Mouse (Mus musculus) adrenal gland, postnatal 4 days (tissue): ENCODE results near the gene Arnt2. TPM values are rescaled to one million over a fixed set of nuclear protein-coding genes. Genes with fewer than 3 reads are reported as not detected.

Experiments used
- DNase-seq, 2 experiments: peaks; one replicate each; pipeline ENCODE4 v3.0.0; 2021 to 2022; ENCODE audit warnings: low spot score in 2 of 2, mixed read lengths in 2 of 2
- total RNA-seq, 2 experiments: library from RNA; stranded (reverse); gene quantifications; 2 replicates each; pipeline ENCODE4 v1.2.3; 2021

The Arnt2 gene
- total RNA-seq, 2 experiments from 2014 or later, result 57.8 to 62.5 TPM

DNA sequence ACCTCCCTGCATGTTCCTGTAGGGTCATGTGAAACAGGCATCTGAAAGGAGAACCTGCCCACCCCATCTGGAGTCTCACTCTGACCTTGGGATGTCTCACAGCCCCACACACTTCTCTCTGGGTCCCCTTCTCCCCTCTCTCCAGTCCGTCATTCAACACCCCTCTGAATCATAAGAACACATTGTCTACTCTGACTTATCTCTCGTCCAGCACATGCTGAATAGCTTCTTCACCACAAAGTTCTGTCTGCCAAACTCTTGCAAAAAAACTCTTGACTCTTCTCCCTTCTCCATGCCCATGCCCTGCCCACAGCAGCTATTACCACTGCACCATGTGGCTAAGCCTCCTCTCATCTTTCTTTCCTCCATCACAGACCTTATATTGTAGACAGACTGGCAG is 60.0 kb downstream of the Arnt2 start:
- no peak for DNase-seq

DNA sequence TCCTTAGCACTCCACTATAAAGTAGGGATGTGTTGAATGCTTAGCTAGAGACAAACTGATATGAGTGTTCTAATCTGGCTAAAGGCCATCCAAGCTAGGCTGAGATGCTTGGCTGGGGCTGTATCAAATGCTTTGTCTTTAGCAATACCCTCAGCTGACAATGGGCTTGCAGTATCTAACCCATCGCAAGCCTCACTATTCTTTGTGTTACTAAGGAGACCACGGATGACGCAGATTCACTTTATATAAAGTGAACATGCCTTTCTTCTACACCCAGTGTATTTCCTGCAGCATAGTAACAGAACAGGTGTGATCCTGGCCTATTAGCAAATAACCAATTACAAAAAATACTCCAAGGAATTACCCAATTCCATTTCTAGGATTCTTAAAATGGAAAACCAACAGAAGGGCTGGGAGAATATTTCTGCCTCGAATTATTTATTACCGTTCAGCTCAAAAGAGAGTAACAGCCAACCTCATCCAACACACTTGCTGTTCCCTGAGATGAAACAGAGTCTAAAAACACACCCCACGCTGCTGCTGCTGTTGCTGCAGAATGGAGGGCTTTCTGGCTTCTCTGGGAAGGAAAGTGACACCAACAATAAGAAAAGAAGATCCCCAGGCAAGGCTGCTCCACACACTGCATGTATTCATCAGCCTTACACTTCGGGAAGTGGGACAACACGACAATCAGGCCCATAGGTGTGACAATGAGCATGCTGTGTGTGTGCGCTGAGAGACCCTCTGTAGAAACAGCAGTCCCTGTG is 61.6 kb downstream of the Arnt2 start:
- no peak for DNase-seq

DNA sequence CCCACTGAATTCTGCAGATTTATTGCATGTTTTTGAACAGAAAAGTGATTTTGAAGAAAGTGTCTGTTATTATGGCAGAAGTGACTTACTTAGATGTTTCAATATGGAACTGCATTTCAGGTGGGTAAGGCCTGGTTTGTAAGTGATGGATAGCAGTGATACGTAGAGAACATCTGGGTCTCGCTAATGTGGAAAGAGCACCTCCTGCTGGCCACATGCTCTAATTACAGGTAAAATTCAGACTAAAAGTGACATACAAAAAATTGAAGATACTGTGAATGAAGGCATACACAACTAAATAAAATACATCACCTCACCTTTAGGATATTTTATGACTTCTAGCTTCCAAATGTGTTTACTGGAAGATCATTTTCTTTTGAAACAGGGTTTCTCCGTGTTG is 66.8 kb downstream of the Arnt2 start:
- no peak for DNase-seq

GRCm38 (mm10) chr7:84341001-84341400 is 69.0 kb downstream of the Arnt2 start:
- DNase-seq, result no peak

GRCm38 (mm10) chr7:84339186-84339585 is 70.8 kb downstream of the Arnt2 start:
- DNase-seq, result no peak

GRCm38 (mm10) chr7:84337768-84338167 is 72.2 kb downstream of the Arnt2 start:
- no peak for DNase-seq

- no peak for DNase-seq
Observed at GRCm38 (mm10) chr7:84336907-84337306, 73.1 kb downstream of the Arnt2 start.

DNA sequence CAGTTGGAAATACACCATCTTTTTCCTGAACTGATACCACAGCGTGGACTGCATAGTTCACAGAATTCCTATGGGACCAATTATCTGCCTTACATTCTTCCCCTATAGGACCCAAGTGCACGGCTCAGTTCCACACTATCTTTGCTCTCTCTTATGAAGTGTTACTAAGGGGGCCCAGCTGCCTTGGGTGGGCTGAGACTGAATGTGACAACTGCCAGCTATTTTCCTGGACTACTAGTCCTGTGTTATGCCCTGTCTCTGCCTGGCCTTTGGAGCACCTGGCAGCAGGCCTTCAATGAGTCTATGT is 73.4 kb downstream of the Arnt2 start:
- no peak for DNase-seq

- no peak for DNase-seq
Observed at GRCm38 (mm10) chr7:84335766-84336579, 74.0 kb downstream of the Arnt2 start.

DNA sequence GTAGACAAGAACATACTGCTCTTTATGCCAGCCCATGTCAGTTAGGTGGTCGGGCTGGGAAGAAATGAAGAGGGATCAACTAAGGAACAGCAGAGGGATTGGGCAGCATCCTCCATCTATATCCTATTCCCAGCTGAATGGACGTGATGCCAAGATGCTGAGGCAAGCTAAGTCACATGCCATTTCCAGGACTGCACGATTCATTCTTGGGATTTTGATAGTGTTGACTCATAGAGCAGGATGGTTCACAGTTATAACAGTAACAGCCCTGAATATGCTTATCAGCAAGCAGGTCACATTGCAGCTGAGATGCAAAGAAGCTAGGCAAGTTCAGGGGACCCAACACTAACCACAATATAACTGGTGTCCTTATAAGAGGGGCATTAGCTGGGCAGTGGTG is 76.0 kb downstream of the Arnt2 start:
- no peak for DNase-seq

- DNase-seq, result no peak
Observed at GRCm38 (mm10) chr7:84332295-84333168, 77.4 kb downstream of the Arnt2 start.

DNA sequence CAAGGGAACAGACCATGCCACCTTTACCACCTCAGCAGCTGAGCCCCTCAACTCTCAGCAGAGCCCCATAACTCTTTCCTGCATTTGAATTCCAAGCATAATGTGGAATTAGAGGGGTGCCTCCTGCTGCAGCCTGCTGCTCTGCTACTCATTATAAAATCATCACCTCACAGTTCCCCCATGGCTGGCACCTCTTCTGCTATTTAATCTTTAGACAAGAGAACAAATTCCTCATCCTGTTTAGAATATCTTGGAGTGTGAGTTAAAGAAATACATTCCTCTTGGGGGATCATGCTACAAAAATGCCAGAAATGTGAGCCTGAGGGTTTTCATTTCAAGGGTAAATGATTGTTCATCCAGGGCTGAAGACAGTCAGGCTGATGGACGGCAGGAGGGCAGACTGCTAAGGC is 80.8 kb downstream of the Arnt2 start:
- DNase-seq, result no peak

DNA sequence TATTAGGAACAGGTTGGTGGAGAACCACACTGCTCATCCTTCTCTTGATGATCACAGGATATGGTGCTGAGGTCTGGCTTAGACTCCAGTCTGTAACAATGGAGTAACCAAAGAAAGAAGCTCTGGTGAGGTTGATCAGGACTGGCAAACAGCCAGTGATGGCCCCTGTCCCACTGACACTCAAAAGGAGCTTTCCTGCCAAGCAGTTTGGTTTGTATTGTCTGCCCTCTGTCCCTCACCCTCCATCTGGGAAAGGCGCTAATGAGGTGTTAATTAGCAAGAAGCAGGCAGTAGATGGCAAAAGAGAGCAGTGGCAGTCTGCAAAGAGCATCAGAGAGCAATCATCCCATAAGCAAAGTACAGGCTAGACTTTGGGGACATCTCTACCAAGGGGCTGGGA is 81.2 kb downstream of the Arnt2 start:
- no peak for DNase-seq

DNA sequence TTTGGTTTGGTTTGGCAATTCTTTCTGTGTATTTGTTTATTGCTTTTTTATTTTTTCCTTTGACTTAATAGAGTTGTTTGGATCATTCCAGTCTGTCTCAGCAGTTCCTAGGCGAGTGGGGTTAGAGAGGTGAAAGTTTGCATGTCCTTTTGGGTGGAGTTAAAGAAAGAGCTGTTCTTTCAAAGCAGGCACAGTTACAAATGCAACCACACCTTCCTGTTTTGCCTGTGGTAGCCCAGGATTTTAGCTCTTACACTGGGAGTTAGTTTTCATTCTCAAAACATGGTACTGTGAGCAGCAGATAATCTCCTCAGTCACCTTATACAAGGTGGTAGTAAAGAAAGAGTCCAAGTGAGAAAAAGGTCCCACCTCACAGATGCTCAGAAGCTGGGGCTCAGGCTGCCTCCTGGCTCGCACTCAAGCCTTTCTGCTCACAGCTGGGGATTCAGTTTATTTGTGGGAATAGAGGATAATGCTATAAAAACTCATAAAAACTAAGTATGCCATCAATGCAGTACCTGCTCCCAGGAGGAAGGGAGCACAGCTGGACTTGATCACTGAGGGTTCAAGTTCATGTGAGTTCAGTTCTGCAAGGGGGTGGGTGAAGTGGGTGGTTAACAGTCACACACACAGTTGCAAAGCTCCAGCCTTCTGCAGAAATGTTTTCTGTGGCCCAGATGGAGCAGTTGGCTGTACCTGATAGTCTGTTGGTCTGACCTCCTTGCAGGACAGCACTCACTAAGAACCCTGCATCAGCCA is 84.2 kb downstream of the Arnt2 start:
- DNase-seq, result no peak

DNA sequence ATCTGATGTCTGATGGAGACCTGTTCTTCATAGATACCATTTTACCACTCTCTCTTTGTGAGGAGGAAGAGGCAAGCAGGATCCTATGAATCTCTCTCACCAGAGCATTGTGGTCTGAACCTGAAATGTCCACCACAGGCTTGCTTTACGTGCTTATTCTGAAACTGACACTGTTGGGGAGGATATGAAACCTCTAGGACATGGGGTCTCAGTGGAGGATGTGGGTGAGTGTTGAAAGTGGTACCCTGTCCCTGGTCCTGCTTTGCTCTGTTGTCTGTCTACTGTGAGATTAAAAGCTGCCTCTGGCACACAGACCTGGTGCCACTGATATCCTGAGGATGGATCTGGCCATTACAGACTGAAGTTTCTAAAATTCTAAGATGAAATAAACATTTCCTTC is 88.4 kb downstream of the Arnt2 start:
- DNase-seq, result no peak

DNA sequence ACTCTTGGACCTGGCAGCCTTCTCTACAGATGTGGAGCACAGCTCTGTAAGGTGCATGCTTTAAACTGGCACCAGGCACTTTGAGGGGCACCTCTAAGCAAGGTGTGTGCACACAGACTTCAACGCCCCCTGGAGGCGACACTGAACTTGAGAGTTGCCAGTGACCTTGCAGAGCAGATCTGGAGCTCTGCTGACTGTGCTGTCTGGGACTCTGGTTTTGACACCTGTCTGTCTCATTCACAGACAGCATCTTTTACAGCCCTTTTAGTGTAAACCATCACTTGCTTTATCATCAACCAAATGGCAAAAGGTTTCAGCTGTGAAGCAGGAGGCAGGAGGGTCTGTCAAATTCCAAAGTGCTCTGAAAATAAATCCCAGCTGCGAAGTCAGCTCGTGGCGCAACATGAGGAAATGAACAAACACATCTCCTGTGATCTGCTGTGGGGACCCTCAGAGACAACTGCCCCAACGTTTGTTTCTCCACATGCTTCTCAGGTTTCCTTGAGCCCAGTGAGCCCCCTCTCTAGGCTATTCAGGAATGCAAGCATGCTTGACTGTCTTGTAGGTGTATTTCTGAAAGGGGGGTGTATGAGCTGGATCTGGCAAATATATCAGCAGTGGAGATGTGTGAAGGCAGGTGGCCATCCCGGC is 94.5 kb downstream of the Arnt2 start:
- no peak for DNase-seq

GRCm38 (mm10) chr7:84314742-84315141 is 95.2 kb downstream of the Arnt2 start:
- no peak for DNase-seq

DNA sequence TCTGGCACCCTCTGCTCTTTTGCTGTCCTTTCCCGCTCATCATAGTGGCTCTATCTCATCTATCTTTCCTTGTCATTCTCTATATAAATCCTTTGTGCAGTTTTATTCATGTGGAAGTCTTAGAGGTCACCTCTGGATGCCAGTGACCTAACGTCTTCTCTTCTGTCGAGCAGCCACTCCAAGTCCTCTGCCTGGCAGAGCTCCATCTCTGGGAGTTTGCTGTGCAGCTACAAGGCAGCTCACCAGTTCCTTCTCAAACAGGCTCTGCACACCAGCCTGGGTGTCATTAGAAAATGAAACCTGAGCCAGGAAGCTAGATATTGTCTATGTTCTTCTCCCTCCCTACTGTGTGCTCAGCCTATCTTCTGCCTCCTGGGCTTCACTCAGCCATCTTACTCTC is 98.4 kb downstream of the Arnt2 start:
- DNase-seq, result no peak

DNA sequence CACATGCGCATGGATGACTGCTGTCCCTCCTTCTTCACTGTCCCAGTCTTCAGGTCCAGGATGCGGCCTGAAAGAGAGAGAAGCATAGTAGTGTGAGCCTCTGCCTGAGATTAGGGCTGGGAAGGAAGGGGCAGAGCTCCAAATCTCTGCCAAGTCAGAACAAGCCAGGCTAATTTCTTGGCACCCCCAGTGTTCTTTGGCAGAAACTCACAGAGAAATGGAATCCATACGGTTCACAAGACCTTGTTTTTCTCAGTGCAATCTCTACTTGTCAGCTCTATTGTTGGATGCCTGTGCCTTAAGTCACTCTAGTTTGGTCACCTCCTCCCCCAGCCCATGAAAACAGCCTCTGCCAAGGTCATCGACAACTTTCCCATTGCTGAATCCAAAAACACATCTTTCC is 99.1 kb downstream of the Arnt2 start:
- DNase-seq, result no peak

GRCm38 (mm10) chr7:84307329-84307925 is 102.5 kb downstream of the Arnt2 start:
- DNase-seq, result no peak
